Mouse (Mus musculus): Measurements from ENCODE around the gene Adgrg7. TPM values are rescaled to one million over a fixed set of nuclear protein-coding genes. Genes with fewer than 3 reads are reported as not detected.

The Adgrg7 gene
- polyA plus RNA-seq, 1 experiment from 2014 or later, result not detected

- Histone ChIP-seq H3K9me3 (replicated peaks) (0 out of 2 replicates have a peak, but pooled peaks cover 2% of the 10 kb centered on the region), H3K27me3 (replicated peaks) (no peaks in the 10 kb centered on the region), H3K27ac (ENCODE audit: poor library complexity, severe bottlenecking) (no peak overlapping the region), H3K9ac (no peak overlapping the region), H3K4me3 (no peak overlapping the region), H3K36me3 (peaks cover 55% of the 10 kb centered on the region), H3K4me1 (replicated peaks) (no peaks in the 10 kb centered on the region), H3K4me2 (no peak overlapping the region)
- no peak for ATAC-seq (ENCODE audit: insufficient number of reproducible peaks, low FRiP score)
- 89% methylated on average over 3 of the region's 3 CpGs for WGBS
Observed at GRCm38 (mm10) chr16:56705731-56706130, 89.9 kb downstream of the Adgrg7 start.

GRCm38 (mm10) chr16:56700898-56701297, 94.8 kb downstream of the Adgrg7 start:
- ATAC-seq (ENCODE audit: insufficient number of reproducible peaks, low FRiP score), result no peak
- Histone ChIP-seq H3K4me3 (no peak overlapping the region), H3K9me3 (replicated peaks) (no peaks in the 10 kb centered on the region), H3K27ac (ENCODE audit: poor library complexity, severe bottlenecking) (no peak overlapping the region), H3K27me3 (replicated peaks) (no peaks in the 10 kb centered on the region), H3K9ac (no peak overlapping the region), H3K4me2 (no peak overlapping the region), H3K4me1 (replicated peaks) (no peaks in the 10 kb centered on the region), H3K36me3 (peaks cover 36% of the 10 kb centered on the region)
- 92% methylated on average over 3 of the region's 3 CpGs for WGBS

GRCm38 (mm10) chr16:56696448-56696847, 99.2 kb downstream of the Adgrg7 start:
- 86% methylated on average over 2 of the region's 2 CpGs for WGBS
- H3K9ac ChIP-seq, result no peak overlapping the region
- no peaks in the 10 kb centered on the region for H3K4me1 ChIP-seq (replicated peaks)
- peaks cover 30% of the 10 kb centered on the region for H3K36me3 ChIP-seq
- ATAC-seq (ENCODE audit: insufficient number of reproducible peaks, low FRiP score), result no peak
- no peak overlapping the region for H3K4me2 ChIP-seq
- H3K9me3 ChIP-seq (replicated peaks), result no peaks in the 10 kb centered on the region
- H3K27ac ChIP-seq (ENCODE audit: poor library complexity, severe bottlenecking), result no peak overlapping the region
- no peaks in the 10 kb centered on the region for H3K27me3 ChIP-seq (replicated peaks)
- no peak overlapping the region for H3K4me3 ChIP-seq

GRCm38 (mm10) chr16:56690715-56691114, 104.9 kb downstream of the Adgrg7 start:
- Histone ChIP-seq H3K9ac (no peak overlapping the region), H3K4me3 (no peak overlapping the region), H3K9me3 (replicated peaks) (no peaks in the 10 kb centered on the region), H3K27me3 (replicated peaks) (no peaks in the 10 kb centered on the region), H3K4me2 (no peak overlapping the region), H3K36me3 (peaks cover 37% of the 10 kb centered on the region), H3K27ac (ENCODE audit: poor library complexity, severe bottlenecking) (no peak overlapping the region), H3K4me1 (replicated peaks) (no peaks in the 10 kb centered on the region)
- WGBS, result 97% methylated on average over 7 of the region's 7 CpGs
- no peak for ATAC-seq (ENCODE audit: insufficient number of reproducible peaks, low FRiP score)

- 94% methylated on average over 5 of the region's 5 CpGs for WGBS
- peaks cover 44% of the 10 kb centered on the region for H3K36me3 ChIP-seq
Observed at GRCm38 (mm10) chr16:56686747-56687146, 108.9 kb downstream of the Adgrg7 start.

GRCm38 (mm10) chr16:56681010-56681645, 114.5 kb downstream of the Adgrg7 start:
- 81% methylated on average over 8 of the region's 8 CpGs for WGBS
- H3K4me3 ChIP-seq, result no peak overlapping the region
- H3K9me3 ChIP-seq (replicated peaks), result no peaks in the 10 kb centered on the region
- no peak overlapping the region for H3K9ac ChIP-seq
- no peak overlapping the region for H3K27ac ChIP-seq (ENCODE audit: poor library complexity, severe bottlenecking)
- H3K36me3 ChIP-seq, result peaks cover 21% of the 10 kb centered on the region
- no peaks in the 10 kb centered on the region for H3K27me3 ChIP-seq (replicated peaks)
- no peak for ATAC-seq (ENCODE audit: insufficient number of reproducible peaks, low FRiP score)
- H3K4me1 ChIP-seq (replicated peaks), result no peaks in the 10 kb centered on the region
- H3K4me2 ChIP-seq, result no peak overlapping the region

More at GRCm38 (mm10) chr16:56686747-56687146, 108.9 kb downstream of the Adgrg7 start:
- no peak overlapping the region for H3K4me3 ChIP-seq
- no peaks in the 10 kb centered on the region for H3K4me1 ChIP-seq (replicated peaks)
- H3K9ac ChIP-seq, result no peak overlapping the region
- no peaks in the 10 kb centered on the region for H3K27me3 ChIP-seq (replicated peaks)
- H3K9me3 ChIP-seq (replicated peaks), result no peaks in the 10 kb centered on the region
- no peak overlapping the region for H3K4me2 ChIP-seq
- no peak for ATAC-seq (ENCODE audit: insufficient number of reproducible peaks, low FRiP score)
- H3K27ac ChIP-seq (ENCODE audit: poor library complexity, severe bottlenecking), result no peak overlapping the region

- no peak for ATAC-seq (ENCODE audit: insufficient number of reproducible peaks, low FRiP score)
- Histone ChIP-seq H3K9me3 (replicated peaks) (no peaks in the 10 kb centered on the region), H3K27me3 (replicated peaks) (no peaks in the 10 kb centered on the region), H3K27ac (ENCODE audit: poor library complexity, severe bottlenecking) (no peak overlapping the region), H3K9ac (no peak overlapping the region), H3K4me3 (no peak overlapping the region), H3K36me3 (no peaks in the 10 kb centered on the region), H3K4me2 (no peak overlapping the region), H3K4me1 (replicated peaks) (no peaks in the 10 kb centered on the region)
- WGBS, result 64% methylated on average over 4 of the region's 4 CpGs
Observed at GRCm38 (mm10) chr16:56677146-56677545, 118.5 kb downstream of the Adgrg7 start.

Other genes starting within 250 kb of the Adgrg7 start
- 135 and 138 TPM in 2 replicates for gene Tfg, start 78.4 kb downstream of the Adgrg7 start, polyA plus RNA-seq (2016; fragmentation: Nextera tagmentation; extraction: Ambion mirVana)
- 9.8 and 12.4 TPM in 2 replicates for gene Tmem45a, start 90.3 kb upstream of the Adgrg7 start, polyA plus RNA-seq (2016; fragmentation: Nextera tagmentation; extraction: Ambion mirVana)
- gene Lnp1, start 132.2 kb upstream of the Adgrg7 start, polyA plus RNA-seq (2016; fragmentation: Nextera tagmentation; extraction: Ambion mirVana), result 0.45 and 0.60 TPM in 2 replicates